Mouse (Mus musculus) bone marrow macrophage, adult 2 months (primary cell): ENCODE measurements around the gene BC016579.

ENCODE experiments used
- CTCF ChIP-seq: IDR thresholded peaks from 2 replicates; pipeline ENCODE4 v1.5.1; 2012; ENCODE audit warnings: low read depth, mild to moderate bottlenecking, low read length, moderate library complexity
- POLR2A ChIP-seq: IDR thresholded peaks from 2 replicates; pipeline ENCODE4 v1.6.1; 2012; ENCODE audit warnings: mild to moderate bottlenecking, low read depth, low read length, borderline replicate concordance

GRCm38 (mm10) chr16:45625342-45625741 is 28.5 kb downstream of the BC016579 start:
- TF ChIP-seq CTCF (no peak), POLR2A (no peak)
